Mouse (Mus musculus): ENCODE measurements around the gene Opcml.

Gene Opcml

DNA sequence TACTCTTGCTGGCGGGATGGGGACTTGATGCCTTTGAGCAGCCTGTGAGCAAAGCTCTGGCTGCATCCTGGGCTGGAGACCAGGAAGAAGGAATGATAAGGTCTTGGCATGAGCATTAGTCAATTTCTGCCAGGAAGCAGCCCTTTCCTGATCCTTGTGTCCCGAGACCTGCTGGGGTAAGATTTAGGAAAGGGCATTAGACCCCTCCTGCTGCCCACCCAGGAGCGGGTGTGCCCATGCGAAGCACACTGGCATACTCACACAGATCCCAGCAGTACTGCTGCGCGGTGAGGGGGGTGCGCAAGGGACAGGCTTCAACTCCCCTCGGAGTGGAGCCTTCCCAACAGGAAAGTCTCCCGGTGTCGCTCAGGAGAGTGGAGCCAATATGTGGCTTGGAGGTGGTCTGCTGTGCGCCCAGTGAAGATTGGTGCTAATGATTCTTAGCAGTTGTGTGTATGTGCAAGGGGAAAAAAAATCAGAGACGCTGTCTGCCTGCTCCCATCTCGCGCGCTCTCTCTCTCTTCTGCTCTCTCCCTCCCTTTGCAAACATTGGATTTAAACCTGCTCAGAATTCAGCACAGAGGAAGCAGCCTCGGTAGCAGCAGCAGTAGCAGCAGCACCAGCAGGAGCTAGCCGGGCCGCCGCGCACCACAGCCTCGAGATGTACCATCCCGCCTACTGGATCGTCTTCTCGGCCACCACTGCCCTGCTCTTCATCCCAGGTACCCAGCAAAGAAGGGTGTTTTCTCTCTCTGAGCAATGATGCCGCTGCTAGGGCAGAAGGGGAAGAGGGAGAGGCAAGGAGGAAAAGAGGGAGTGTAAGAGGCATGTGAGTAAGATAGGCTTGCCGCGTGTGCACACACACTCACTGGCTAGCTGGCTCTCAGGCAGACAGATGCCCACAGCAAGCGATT lies at the start of gene Opcml:
TSS of gene Opcml (plus strand) at position 51 of the 914 bp plus-strand sequence.
- DNase-seq (ENCODE audit: low spot score in 2 of 2), result no peak

GRCm38 (mm10) chr9:27758709-27759108 lies 31.9 kb upstream of the Opcml start:
- no peak for DNase-seq (ENCODE audit: low spot score in 2 of 2)

- DNase-seq (ENCODE audit: low spot score in 2 of 2), result no peak
Measured at GRCm38 (mm10) chr9:27761196-27761595, 29.4 kb upstream of the Opcml start.

- DNase-seq (ENCODE audit: low spot score in 2 of 2), result no peak
Measured at GRCm38 (mm10) chr9:27766446-27766845, 24.1 kb upstream of the Opcml start.

- DNase-seq (ENCODE audit: low spot score in 2 of 2), result no peak
Measured at GRCm38 (mm10) chr9:27767196-27767900, 23.2 kb upstream of the Opcml start.

- DNase-seq (ENCODE audit: low spot score in 2 of 2), result no peak
Measured at GRCm38 (mm10) chr9:27768788-27769187, 21.8 kb upstream of the Opcml start.

- no peak for DNase-seq (ENCODE audit: low spot score in 2 of 2)
Measured at GRCm38 (mm10) chr9:27781291-27781993, 9.1 kb upstream of the Opcml start.

DNA sequence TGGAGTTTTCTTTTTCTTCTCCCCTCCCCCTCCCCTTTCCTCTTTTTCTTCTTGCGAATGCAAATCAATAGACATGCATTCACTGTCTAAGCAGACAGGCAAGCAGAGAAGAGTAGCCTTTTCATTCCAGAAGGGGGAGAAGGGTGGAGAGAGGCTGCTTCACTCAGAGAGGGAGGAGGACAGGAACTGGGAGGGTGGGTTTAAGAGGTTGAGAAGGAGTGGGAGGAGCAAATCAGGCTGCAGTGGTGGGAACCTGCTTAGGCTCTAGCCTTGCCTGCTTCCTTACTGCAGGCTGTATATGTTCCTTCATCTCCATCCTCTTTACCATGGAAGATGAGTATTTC lies 8.6 kb upstream of the Opcml start:
- DNase-seq (ENCODE audit: low spot score in 2 of 2), result no peak

DNA sequence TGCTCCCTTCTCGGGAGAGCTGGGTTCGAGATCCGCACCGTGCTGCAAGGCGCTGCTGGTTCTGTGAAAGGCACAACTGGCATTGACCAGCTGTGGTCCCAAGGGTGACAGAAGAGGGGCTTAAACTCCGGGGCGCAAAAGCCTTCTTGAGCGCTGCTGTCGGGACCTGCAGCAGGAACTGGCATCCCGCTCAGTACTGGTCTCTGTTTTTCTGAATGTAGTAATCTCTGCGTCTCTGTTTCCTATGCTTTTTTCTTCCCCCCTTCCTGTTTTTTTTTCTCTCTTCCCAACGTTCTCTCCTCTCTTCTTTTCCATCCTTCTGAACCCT lies 1.0 kb downstream of the Opcml start:
- no peak for DNase-seq (ENCODE audit: low spot score in 2 of 2)

GRCm38 (mm10) chr9:27792226-27792625 lies 1.7 kb downstream of the Opcml start:
- no peak for DNase-seq (ENCODE audit: low spot score in 2 of 2)

DNA sequence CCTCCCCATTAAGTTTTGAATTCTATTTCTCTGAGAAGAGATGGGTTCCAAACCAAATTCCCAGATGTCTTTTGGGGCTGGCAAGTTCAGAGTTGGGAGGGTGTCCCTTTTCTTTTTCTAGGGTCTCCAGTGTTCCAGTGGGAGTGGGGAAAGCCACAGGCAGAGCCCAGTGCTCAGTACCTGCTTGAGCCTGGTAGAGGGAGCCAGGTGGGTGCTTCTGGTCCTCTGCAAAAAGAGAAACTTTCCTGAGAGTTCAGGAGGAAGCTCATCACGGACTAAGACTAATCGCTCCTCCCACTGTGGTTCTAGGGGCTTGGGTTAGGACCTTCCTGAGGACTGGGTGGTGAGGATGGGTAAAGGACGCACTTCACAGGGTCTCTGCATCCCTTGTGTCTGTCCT lies 2.4 kb downstream of the Opcml start:
- DNase-seq (ENCODE audit: low spot score in 2 of 2), result no peak

- DNase-seq (ENCODE audit: low spot score in 2 of 2), result no peak
Measured at GRCm38 (mm10) chr9:27796535-27796934, 6.0 kb downstream of the Opcml start.

DNA sequence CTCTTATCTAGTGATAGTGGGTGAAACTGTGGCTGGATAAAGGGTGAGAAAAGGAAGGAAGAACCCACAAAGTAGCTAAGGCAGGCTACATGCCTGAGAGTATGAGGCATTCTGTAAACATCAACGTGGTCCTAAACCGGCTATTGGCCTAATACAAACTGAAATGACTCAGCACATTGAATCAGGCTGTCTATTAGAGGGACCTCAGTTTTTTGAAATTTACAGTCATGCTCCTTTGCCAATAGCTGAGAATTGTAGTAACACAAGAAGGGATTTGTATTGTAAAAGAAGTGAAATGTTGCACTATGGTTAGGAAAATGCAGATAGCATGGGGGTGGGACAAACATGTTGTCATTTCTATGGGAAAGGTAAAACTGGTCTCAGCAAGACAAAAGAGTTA lies 10.4 kb downstream of the Opcml start:
- no peak for DNase-seq (ENCODE audit: low spot score in 2 of 2)

DNA sequence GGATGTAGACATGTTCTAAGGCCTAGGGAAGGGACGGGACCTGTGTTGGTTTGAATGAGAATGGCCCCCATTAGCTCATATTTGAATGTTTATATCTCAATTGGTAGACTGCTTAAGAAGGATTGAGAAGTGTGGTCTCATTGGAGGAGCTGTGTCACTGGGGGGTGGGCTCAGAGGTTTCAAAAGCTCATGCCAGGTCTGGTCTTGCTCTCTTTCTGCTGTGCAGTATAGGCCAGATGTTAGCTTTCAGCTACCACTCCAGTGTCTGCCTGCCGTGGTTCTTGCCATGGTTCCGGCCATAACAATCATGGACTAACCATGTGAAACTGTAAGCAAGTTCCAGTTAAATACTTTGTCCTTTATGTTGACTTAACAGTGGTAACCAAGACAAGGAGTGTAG lies 11.2 kb downstream of the Opcml start:
- DNase-seq (ENCODE audit: low spot score in 2 of 2), result no peak

- no peak for DNase-seq (ENCODE audit: low spot score in 2 of 2)
Measured at GRCm38 (mm10) chr9:27802379-27802778, 11.8 kb downstream of the Opcml start.

GRCm38 (mm10) chr9:27804461-27804860 lies 13.9 kb downstream of the Opcml start:
- DNase-seq (ENCODE audit: low spot score in 2 of 2), result no peak

GRCm38 (mm10) chr9:27809741-27810140 lies 19.2 kb downstream of the Opcml start:
- no peak for DNase-seq (ENCODE audit: low spot score in 2 of 2)

- DNase-seq (ENCODE audit: low spot score in 2 of 2), result no peak
Measured at GRCm38 (mm10) chr9:27813207-27813790, 22.7 kb downstream of the Opcml start.

GRCm38 (mm10) chr9:27814161-27814560 lies 23.6 kb downstream of the Opcml start:
- no peak for DNase-seq (ENCODE audit: low spot score in 2 of 2)

DNA sequence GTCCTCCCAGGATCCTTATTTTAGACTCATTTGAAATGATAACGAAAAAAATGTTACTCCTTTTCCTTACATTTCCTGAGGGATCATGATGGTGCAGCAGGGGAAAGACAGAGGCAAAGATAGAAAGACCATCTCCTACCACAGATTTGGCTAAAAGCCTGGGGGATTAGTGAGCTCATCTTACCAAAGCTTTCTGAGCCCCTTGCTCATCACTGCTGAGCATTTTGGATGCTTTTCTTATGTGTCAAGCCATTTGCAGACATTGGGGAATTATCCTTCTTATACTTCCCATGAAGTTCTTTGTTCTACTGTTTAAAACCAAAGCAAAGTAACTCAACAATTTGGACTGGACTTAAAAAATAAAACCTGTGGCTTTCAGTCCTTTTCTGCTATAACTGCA lies 30.6 kb downstream of the Opcml start:
- DNase-seq (ENCODE audit: low spot score in 2 of 2), result no peak

DNA sequence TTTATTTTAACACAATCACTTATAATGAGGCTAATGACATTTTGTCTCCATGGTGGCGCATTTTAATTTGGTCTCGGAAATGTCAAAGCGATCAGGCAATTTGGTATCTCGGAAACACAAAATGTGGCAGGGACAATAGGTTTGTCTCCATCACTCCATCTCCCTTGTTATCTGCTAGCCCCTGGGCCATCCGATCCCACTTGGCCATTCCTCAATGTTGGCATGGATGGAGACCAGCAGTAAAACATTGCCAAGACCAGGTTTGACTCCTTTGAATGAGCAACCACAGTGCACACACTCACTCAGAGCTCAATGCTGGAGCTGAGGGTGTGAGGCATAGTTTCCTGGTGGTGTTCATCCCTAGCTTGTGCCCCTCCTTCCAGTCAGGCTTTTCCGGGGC lies 32.1 kb downstream of the Opcml start:
- DNase-seq (ENCODE audit: low spot score in 2 of 2), result no peak

- DNase-seq (ENCODE audit: low spot score in 2 of 2), result peak in 1 of 2 experiments; percentile 23
Measured at GRCm38 (mm10) chr9:27824424-27824823, 33.8 kb downstream of the Opcml start.

Measured in urinary bladder, postnatal 4 days (tissue).